Mouse (Mus musculus): ENCODE results near the gene Dclk1.

Dclk1 gene

DNA sequence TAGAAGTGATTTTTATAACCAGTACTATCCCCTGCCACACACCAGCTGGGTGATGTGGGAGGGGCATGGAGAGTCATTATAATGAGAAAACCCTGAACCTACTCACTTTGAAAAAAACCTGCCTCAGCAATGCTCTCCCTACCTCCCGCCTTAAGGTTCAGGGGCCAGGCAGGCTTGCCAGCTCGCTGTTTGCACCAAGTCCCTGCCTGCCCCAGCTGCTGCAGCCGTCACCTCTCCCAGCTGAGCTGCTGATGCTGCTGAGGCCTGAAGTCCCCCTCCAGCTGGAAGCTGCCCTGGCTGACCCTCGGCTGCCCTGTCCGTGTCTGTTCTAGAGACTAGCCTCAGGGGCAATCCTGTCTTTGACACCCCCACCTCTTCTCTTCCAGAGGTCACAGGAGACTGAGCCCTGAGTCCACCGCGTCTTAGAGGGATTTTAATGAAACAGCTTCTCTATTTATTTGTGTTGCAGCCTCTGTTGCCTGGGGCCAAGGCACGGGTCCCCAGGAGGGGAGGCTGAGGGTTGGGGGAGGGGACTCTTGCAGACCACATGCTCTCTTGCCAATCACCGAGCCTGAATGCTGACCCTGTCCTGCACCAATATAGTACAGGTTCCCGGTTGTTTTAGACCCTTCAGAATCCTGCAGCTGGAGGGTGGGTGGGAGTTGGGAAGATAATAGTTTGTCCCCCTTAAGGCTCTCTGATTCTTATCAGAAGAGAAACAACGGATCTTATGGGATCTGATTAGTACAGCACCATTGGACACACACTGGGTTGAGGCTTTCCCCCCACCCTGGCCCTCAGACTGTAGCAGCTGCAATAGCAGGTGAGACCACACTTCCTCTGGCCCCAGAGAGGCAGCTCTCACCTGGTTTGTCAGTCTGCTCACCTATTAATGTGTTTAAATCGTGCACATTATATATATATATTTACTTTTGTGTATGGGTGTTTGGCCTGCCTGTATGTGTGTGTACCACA, 346.1 kb downstream of the Dclk1 start:
- no peak for DNase-seq (ENCODE audit: low spot score)

Measured in urinary bladder, postnatal 25 days (tissue).